Mouse (Mus musculus): ENCODE measurements at regions not wholly inside any gene's neighbourhood (a gene's known extent, or its start where the extent isn't known, plus 50 kb on each side); places are given as distances from the start of the nearest gene placed in this dataset.
A peak's percentile ranks its signal among the peaks of the same experiment; 100 is the strongest.

DNA sequence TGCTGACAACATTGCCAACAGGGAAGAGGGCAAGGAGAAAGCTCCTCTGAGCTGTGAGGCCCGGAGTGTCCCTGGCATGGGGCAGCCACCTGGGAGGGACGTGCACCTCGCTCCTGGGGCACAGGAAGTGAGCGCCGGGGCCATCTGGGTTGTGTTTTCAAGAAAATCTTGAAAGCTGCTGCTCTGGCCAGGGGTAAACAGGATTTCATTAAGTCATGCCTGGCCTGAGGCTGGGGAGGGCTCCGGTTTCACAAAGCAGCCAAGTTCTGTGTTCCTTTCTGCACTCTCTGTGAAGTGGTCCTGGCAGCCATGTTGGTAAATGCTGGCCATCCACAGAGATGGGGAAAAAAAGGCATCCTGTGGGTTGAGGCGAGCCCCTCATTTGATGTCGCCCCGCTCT lies 406.8 kb upstream of the Zmiz1 start:
- no peak for DNase-seq (ENCODE audit: low read depth, low spot score)

GRCm38 (mm10) chr14:25059351-25059750 lies 399.6 kb upstream of the Zmiz1 start:
- no peak for DNase-seq (ENCODE audit: low read depth, low spot score)

- DNase-seq (ENCODE audit: low read depth, low spot score) = no peak
Measured at GRCm38 (mm10) chr14:25060285-25060684, 398.7 kb upstream of the Zmiz1 start.

DNA sequence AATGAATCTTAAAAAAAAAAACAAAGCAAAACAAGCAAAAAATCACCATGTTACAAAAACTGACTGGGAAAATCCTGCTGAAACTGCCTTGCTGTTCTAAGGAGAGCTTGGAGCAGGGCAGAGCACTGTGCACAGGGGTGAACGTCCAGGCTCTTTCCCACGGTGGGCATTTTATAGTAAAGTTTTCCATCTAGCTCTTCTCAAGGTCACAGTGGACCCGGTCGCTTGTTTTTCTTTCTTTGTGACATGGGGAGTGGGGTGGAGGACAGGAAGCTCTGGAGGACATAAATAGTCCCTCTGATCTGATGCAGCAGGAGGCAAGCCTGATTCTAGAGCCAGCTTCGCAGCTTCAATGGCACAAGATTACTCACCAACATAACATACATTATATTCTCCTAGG lies 395.9 kb upstream of the Zmiz1 start:
- DNase-seq (ENCODE audit: low read depth, low spot score) = no peak

DNA sequence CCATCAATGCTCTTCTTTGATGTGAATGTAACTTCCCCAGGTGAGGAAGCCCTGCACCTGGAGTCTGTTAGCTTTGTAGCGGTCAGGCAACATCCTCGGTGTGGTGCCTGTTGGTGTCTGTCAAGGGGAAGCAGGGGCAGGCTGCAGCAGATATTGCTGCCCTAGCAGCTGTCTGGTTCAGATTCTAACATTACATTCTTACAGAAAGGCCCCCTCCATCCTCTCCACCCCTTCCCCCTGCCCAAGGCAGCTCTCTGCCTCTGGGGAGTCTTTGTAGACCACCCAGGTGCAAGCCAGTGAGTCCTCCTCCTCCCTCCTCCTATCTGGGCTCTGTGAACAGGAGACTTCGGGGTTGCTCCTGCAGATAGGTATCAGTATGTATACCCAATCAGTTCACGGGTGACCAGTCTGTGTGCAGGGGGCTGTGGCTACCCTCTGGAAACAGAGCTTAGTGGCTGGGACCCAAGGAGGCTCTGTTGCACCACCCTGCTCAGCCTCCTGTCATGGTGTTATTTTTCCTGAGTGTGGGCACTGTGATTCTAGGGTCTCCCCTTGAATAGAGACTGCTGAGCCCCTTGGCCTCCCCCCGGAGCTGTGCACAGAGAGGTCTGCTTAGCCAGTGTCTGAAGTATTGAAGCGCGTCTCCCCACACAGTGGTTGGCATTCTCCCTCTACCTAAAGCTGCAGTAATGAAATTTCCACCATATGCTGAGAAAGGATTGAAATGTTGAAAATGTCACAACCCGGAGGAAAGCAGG lies 394.6 kb upstream of the Zmiz1 start:
- no peak for DNase-seq (ENCODE audit: low read depth, low spot score)

DNA sequence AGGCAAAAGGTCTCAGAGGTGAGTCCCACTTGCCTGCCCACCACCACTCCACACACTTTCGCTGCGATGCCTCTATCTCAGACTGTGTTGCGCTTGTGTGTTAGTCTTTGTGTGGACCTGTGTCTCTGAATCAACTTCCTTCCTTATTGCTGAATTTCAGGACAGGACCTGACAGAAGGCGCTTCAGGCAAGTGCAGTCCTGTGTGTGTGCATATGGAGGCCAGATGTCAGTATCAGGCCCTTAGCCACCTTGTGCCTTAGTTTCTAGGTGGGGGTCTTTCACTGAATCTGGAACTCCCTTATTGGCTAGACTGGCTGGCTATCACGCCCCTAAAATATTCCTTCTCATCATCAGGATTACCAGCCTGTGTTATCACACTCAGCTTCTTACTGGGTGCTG lies 391.6 kb upstream of the Zmiz1 start:
- DNase-seq (ENCODE audit: low read depth, low spot score) = no peak

- no peak for DNase-seq (ENCODE audit: low read depth, low spot score)
Measured at GRCm38 (mm10) chr14:25068430-25068829, 390.6 kb upstream of the Zmiz1 start.

DNA sequence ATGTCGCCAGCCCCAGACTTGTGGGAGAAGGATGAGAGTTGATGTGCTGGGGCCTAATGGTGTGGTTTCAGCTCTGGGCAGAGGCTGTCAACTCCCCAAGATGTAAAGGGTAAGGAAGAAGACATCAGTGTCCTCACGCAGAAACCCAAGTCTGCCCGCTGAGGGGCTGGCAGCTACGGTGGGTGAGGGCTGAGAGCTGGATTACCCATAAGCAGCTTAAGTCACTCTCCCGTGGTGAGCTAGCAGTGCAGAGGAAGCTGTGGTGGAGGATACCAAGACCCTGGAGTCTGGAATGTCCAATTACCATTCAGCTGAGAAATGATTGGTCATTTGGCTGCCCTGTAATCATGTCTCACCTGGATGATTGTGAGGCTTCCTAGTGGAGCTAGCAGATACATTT lies 385.8 kb upstream of the Zmiz1 start:
- DNase-seq (ENCODE audit: low read depth, low spot score) = no peak

DNA sequence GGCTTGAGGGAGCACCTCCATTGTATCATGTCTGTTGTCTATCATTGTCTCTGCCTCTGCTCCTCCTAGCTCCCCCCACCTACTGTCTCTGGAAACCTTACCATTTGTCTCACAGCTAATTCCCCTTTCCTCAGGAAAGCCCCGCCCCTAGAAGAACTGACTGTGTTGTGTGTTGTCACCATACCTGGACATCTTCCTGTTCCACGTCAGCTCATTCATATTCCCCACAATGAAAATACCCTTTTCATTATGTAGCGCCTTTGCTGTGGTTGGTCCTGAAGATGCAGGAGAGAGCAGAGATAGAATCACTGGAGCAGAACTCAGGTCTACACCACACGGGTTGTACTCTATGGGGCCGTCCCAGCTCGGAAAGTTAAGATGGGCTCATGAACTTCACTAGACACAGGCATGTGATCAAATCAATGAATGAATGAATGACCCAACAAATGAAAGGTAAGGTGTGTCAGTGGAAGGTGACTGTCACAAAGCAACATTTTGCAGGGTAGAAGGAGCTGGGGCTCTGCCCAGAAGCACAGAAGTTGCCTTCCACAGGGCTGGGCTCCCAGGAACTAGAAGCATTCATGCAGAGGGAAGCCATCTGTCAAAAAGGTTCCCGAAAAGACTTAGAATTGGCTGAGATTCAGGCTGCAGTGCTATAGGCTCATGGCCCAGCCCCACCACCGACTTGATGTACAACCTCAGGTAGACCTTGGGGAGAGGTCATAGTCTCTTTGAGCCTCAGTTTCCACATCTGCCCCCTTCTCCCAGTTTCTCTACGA lies 384.8 kb upstream of the Zmiz1 start:
- DNase-seq (ENCODE audit: low read depth, low spot score) = no peak

DNA sequence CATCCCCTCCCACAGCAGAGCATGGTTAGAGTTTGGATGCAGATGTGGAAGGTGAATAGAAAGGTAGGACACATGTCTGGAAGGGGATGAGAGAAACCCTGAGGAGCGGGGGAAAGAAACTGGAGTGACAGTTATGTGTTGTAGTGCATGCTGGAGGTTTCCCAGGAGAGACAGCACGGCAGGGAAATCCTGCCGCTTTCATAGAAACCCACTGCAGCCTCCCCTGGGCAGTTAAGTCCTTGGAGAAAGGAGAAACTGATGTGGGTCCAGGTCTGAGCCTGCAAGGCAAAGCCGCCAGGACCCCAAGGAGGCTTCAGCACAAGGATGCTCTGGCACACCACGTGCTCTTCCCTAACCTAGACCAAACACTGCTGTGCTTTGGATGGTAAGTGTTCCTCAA lies 384.1 kb upstream of the Zmiz1 start:
- no peak for DNase-seq (ENCODE audit: low read depth, low spot score)

- DNase-seq (ENCODE audit: low read depth, low spot score) = peak; percentile 21
Measured at GRCm38 (mm10) chr14:25080431-25080830, 378.6 kb upstream of the Zmiz1 start.

DNA sequence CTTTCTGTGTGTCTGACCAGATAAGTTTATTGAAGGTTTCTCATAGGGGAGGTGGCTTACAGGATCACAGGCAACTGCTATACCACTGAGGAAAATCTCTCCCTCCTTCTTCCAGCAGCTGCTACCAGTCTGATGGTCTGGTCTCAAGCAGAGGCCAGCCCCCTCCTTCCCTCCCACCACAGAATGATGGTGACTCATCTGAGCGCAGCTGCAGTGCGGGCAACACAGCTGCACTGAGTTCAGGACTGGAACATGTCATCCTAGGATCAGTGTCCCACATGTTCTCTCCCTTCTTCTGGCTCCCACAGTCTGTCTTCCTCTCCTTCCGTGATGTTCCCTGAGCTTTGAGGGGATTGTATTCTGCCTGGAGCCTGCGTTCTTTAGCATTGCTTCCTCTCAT lies 375.1 kb upstream of the Zmiz1 start:
- DNase-seq (ENCODE audit: low read depth, low spot score) = no peak

DNA sequence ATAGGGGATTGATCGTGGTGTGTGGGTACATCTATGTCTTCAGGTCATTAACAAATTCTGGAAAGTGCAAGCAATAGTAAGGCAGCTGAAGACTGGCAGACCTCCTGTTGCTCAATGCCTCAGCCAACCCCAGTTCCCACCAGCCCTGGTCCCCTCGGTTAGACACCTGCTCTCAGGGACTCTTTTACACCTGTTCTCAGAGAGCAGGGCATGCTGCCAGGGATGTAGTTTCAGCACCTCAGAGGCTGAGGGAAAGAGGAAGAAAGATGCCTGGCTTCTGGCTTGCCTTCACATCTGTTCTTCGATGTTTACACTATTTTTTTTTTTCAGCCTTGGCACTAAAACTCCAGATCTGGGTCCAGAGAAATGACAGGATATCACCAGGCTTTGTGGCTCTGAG lies 362.2 kb upstream of the Zmiz1 start:
- DNase-seq (ENCODE audit: low read depth, low spot score) = no peak

GRCm38 (mm10) chr14:25105391-25105790 lies 353.6 kb upstream of the Zmiz1 start:
- DNase-seq (ENCODE audit: low read depth, low spot score) = no peak

GRCm38 (mm10) chr14:25106451-25106850 lies 352.5 kb upstream of the Zmiz1 start:
- no peak for DNase-seq (ENCODE audit: low read depth, low spot score)

DNA sequence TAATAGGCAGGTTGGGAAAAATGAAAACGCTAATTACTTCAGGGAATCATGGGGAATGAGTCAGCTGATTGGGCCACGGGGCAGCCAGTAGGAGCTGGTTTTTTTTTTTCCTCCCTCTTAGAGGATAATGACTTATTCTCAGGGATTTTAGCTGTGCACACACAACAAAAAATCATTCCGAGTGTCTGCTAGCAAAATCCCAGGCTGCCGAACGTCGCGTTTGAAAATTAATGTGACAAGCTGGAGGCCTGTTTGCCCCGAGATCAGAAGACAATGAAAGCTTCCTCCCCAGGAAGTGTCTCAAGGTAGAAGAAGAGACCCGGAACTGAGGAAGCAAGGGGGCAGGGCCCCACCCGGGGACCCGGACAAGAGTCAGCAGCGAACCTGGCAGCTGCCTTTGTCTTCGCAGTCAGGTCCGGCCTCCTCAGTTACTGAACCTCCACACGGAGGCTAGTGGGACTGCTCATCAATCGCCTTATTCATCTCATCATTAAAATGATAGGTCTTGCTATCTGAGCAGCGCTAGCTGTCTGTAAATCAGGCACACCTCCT lies 350.8 kb upstream of the Zmiz1 start:
- peak; percentile 68 for DNase-seq (ENCODE audit: low read depth, low spot score)

GRCm38 (mm10) chr14:25108701-25109290 lies 350.2 kb upstream of the Zmiz1 start:
- DNase-seq (ENCODE audit: low read depth, low spot score) = peak; percentile 59

GRCm38 (mm10) chr14:25109691-25110090 lies 349.3 kb upstream of the Zmiz1 start:
- no peak for DNase-seq (ENCODE audit: low read depth, low spot score)

DNA sequence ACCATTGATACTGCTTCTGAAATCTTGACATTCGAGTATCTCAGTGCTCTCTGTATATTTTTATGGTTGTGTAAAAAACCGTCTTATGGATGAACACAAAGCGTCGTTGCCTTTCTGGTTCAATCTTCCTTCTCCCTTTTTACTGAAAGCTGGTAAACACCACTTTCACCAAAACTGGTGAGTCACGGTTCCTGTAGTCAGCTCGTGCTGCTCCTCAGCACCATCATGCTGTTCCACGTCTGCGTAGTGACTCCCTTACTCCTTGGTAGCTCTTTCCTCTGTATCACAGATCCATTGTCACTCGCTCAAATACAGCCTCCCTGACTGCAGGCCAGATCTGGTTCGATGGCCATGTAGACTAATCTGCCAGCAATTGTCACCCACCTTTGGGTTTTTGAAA lies 346.2 kb upstream of the Zmiz1 start:
- DNase-seq (ENCODE audit: low read depth, low spot score) = no peak

GRCm38 (mm10) chr14:25113326-25113725 lies 345.7 kb upstream of the Zmiz1 start:
- no peak for DNase-seq (ENCODE audit: low read depth, low spot score)

DNA sequence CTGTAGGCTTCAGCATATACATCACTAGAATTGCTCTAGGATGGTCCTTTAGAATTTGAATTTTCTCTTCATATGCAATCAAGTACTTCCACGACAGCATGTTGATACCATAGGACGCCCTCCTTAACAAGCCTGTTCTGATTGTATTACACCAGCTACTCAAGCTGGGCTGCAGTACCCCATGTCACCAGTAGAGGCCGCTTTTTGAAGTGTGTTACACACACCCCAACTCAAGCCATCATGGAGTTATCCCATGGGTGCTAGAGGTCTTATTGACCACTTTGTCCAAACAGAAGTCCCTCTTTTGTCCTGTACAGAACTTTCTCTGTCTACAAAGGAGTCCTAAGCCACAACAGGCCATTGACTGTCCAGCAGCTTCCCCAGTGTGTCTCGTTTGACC lies 342.6 kb upstream of the Zmiz1 start:
- peak; percentile 68 for DNase-seq (ENCODE audit: low read depth, low spot score)

- DNase-seq (ENCODE audit: low read depth, low spot score) = no peak
Measured at GRCm38 (mm10) chr14:25119999-25120398, 339.0 kb upstream of the Zmiz1 start.

GRCm38 (mm10) chr14:25120506-25120905 lies 338.5 kb upstream of the Zmiz1 start:
- DNase-seq (ENCODE audit: low read depth, low spot score) = no peak
